Mouse (Mus musculus) limb, embryonic 10.5 days (tissue): ENCODE measurements at regions not wholly inside any gene's neighbourhood (a gene's known extent, or its start where the extent isn't known, plus 50 kb on each side); places are given as distances from the start of the nearest gene placed in this dataset.
A peak's percentile ranks its signal among the peaks of the same experiment; 100 is the strongest.

ENCODE experiments used
- DNase-seq: peaks from one replicate; pipeline ENCODE4 v3.0.0-alpha.2; 2017; ENCODE audit warnings: low spot score
- H3K27ac ChIP-seq: fragments of 300-500 bp; sonication (generic); 2 replicates; pipeline ENCODE4 v1.5.1; 2016; ENCODE audit warnings: mild to moderate bottlenecking
- H3K27me3 ChIP-seq: fragments of 300-500 bp; sonication (generic); 2 replicates; pipeline ENCODE4 v1.6.1; 2016; ENCODE audit warnings: low read depth, mild to moderate bottlenecking; ENCODE audit not compliant: poor library complexity, severe bottlenecking
- H3K36me3 ChIP-seq: fragments of 300-500 bp; sonication (generic); 2 replicates; pipeline ENCODE4 v1.6.1; 2016; ENCODE audit warnings: mild to moderate bottlenecking, moderate library complexity
- H3K4me1 ChIP-seq: fragments of 300-500 bp; sonication (generic); 2 replicates; pipeline ENCODE4 v1.6.1; 2016
- H3K4me3 ChIP-seq: fragments of 300-500 bp; sonication (generic); 2 replicates; pipeline ENCODE4 v1.5.1; 2016; ENCODE audit warnings: mild to moderate bottlenecking, moderate library complexity
- H3K9me3 ChIP-seq: fragments of 300-500 bp; sonication (generic); replicated peaks from 2 replicates; pipeline ENCODE4 v1.6.1; 2016; ENCODE audit warnings: mild to moderate bottlenecking
- WGBS: fragments of 180-500 bp; shearing (Covaris S2); methylation state at CpG from one replicate; pipeline ENCODE4 v1.1.7; 2016; 5-methylcytosine and 5-hydroxymethylcytosine counted together

DNA sequence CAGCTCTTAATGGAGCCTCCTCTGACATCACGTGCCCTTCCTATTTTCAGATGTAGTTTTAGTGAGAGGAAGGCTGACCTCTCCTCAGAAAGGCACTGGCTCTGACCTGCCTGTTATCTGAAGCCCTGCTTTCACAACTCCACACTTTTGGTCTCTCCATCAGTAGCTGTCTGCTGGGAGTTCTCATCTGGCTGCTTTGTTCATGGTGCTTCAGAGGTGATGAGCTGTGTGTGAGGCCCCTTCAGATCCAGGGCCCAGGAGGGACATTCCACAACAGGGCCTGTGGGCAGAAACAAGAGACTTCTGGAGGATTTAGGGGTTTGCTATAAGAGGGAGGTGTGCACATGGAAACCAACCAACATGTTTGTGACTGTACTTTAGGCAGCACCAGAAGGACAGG lies 50.8 kb upstream of the Fhl2 start:
- Histone ChIP-seq H3K27me3 (no peaks in the 10 kb centered on the region), H3K4me3 (no peak overlapping the region), H3K9me3 (no peaks in the 10 kb centered on the region), H3K4me1 (no peaks in the 10 kb centered on the region), H3K27ac (no peak overlapping the region), H3K36me3 (no peaks in the 10 kb centered on the region)
- no peak for DNase-seq
- 84% methylated on average over 1 of the region's 1 CpGs for WGBS

DNA sequence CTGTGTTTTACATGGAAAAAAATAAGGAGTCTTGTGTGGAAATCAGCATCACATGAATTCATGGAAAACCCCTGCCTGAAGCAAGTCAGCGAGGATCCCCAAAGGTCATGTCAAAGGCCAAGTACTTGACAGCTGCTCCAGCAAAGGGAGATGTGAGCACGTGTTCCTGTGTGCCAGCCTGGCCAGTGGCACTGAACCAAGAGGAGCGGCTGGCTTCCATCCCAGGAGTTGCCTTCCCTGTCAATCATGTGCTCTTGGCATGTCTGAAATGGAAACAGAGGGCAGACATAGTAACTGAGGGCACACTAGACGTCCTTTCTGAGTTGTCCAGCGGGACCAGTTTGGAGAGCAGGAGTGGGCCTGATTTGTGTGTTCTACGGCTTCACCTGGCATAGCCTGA lies 53.5 kb upstream of the Fhl2 start:
- 83% methylated on average over 6 of the region's 6 CpGs for WGBS
- H3K27ac ChIP-seq: no peak overlapping the region
- H3K4me1 ChIP-seq: no peaks in the 10 kb centered on the region

DNA sequence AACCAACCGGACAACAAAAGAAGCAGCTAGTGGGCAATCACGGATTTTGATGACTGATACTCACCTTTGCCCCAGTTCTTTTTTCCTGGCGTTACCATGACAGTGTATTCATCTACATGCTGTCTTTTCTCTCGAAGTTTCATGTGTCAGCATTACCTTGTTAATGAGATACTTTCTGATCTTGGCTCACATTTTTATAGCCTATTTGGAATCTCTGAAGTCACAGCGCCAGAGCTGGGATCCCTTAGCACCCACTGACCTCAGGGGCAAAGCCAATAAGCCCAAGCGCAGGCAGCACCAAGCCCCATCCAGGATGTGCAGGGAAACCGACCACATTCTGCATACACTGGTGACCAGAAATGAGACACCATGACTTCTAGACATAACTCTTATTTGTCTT lies 54.6 kb upstream of the Fhl2 start:
- Histone ChIP-seq H3K9me3 (no peaks in the 10 kb centered on the region), H3K27ac (no peak overlapping the region), H3K27me3 (no peaks in the 10 kb centered on the region), H3K4me1 (no peaks in the 10 kb centered on the region), H3K36me3 (no peaks in the 10 kb centered on the region), H3K4me3 (no peak overlapping the region)
- DNase-seq: no peak
- WGBS: 84% methylated on average over 7 of the region's 7 CpGs

More for the DNA sequence above, 53.5 kb upstream of the Fhl2 start:
- H3K36me3 ChIP-seq: no peaks in the 10 kb centered on the region
- no peak for DNase-seq
- no peaks in the 10 kb centered on the region for H3K27me3 ChIP-seq
- no peak overlapping the region for H3K4me3 ChIP-seq
- H3K9me3 ChIP-seq: no peaks in the 10 kb centered on the region

DNA sequence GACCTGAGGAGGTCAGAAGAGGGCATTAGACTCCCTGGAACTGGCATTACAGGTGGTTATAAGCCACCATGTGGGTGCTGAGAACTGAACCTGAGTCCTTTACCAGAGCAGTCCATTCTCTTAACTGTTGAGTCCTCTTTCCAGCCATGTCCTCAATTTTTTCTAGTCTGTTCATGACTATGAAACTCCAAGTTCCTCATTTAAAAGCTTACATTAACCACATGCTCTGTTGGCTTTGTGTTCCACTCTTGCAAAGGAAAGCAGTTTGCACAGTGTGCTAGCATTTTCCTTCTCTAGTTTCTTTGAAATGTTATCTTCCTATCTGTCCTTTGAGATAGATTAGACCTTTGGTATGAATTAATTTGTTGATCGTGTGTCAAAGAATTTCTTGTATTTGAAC lies 57.3 kb upstream of the Fhl2 start:
- no peak overlapping the region for H3K27ac ChIP-seq
- H3K27me3 ChIP-seq: no peaks in the 10 kb centered on the region
- H3K4me1 ChIP-seq: no peaks in the 10 kb centered on the region
- no peaks in the 10 kb centered on the region for H3K36me3 ChIP-seq
- DNase-seq: no peak
- H3K9me3 ChIP-seq: no peaks in the 10 kb centered on the region
- 90% methylated on average over 1 of the region's 1 CpGs for WGBS
- H3K4me3 ChIP-seq: no peak overlapping the region

DNA sequence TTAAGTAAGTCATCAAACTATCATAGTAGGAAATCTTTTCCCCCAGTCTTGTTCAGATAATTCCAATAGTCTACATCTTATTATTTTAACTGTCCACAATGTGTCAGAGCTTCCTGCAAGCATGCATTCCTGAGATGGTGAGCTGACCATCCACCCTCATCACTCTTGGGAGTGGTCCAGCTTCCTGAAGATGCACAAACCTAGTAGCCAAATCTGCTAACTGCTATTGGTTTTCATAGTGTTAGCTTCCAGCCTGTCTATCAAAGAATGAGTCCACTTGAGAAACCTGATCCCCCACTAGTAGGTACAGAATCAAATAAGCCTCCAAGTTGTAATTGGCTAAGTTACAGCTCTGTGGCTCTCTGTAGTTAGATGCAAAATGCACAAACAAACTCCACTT lies 59.3 kb upstream of the Fhl2 start:
- no peaks in the 10 kb centered on the region for H3K9me3 ChIP-seq

DNA sequence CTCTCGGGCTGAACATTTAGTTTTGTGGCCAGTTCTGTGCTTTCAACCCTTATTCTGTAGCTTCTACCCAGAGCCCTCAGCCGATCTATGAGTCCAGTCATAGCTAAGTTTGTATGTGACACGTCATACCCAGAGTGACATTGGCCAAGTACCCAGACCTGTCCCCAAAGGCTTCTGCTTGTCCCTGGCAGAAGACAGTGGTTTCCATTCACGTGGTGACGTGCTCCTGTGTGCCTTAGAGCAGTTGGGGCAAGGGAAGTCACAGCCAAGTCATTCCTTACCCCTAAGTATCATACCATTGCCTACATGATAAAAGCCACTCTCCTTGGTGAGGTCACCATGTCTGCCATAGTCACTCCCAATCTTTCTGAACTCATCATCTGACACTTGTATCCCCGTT lies 61.1 kb upstream of the Fhl2 start:
- no peaks in the 10 kb centered on the region for H3K4me1 ChIP-seq
- H3K36me3 ChIP-seq: no peaks in the 10 kb centered on the region
- no peak overlapping the region for H3K4me3 ChIP-seq
- WGBS: 85% methylated on average over 6 of the region's 6 CpGs
- H3K9me3 ChIP-seq: no peaks in the 10 kb centered on the region
- H3K27me3 ChIP-seq: no peaks in the 10 kb centered on the region
- DNase-seq: no peak
- no peak overlapping the region for H3K27ac ChIP-seq

More for the DNA sequence above, 59.3 kb upstream of the Fhl2 start:
- Histone ChIP-seq H3K36me3 (no peaks in the 10 kb centered on the region), H3K27ac (no peak overlapping the region), H3K4me1 (no peaks in the 10 kb centered on the region), H3K4me3 (no peak overlapping the region), H3K27me3 (no peaks in the 10 kb centered on the region)
- DNase-seq: no peak

DNA sequence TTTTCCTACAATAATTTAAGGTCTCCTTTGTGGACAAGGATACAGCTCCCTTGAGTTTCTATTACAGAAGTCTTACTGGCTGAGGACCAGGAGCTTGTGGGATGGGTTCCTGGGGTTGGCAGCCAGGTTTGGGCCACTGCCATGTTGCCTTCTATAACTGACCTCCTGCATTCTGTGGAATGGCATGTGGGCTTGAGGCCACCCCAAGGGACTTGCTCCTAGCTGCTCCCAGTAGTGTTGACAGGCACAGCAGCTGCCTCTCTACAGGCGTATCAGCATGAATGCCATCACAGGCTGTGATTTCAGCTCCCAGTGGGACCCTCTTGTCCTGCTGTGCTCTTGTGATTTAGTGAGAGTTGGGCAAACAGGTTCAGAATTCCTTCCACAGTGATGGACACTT lies 63.1 kb upstream of the Fhl2 start:
- WGBS: 86% methylated on average over 1 of the region's 1 CpGs

DNA sequence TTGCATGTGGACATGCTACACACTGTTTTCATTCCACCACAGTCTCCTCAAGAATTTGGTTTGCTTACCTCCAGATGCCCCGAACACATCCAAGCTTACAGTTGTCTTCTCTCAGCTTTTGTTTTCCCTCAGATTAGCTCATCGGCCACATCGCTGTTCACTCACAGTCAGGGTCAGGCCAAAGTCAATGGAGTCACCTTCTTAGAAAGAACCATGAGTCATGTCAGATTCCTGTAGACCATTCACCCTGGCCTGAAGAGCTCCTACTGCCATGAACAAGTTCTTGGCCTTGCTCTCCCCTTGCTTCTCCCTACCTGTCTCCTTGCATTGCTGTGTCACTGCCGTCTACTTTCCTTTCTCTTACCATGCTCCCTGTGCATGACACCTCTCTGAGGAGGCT lies 63.7 kb upstream of the Fhl2 start:
- no peak for DNase-seq
- H3K9me3 ChIP-seq: no peaks in the 10 kb centered on the region
- no peaks in the 10 kb centered on the region for H3K36me3 ChIP-seq
- no peak overlapping the region for H3K4me3 ChIP-seq
- 93% methylated on average over 4 of the region's 4 CpGs for WGBS
- no peaks in the 10 kb centered on the region for H3K27me3 ChIP-seq
- H3K27ac ChIP-seq: no peak overlapping the region
- peaks cover 2% of the 10 kb centered on the region; the same call in 1 of the 2 replicates for H3K4me1 ChIP-seq

More for the DNA sequence above, 63.1 kb upstream of the Fhl2 start:
- no peaks in the 10 kb centered on the region for H3K36me3 ChIP-seq
- no peak overlapping the region for H3K4me3 ChIP-seq
- no peak overlapping the region for H3K27ac ChIP-seq
- DNase-seq: no peak
- no peaks in the 10 kb centered on the region for H3K27me3 ChIP-seq
- H3K9me3 ChIP-seq: no peaks in the 10 kb centered on the region
- peaks cover 2% of the 10 kb centered on the region; the same call in 1 of the 2 replicates for H3K4me1 ChIP-seq

DNA sequence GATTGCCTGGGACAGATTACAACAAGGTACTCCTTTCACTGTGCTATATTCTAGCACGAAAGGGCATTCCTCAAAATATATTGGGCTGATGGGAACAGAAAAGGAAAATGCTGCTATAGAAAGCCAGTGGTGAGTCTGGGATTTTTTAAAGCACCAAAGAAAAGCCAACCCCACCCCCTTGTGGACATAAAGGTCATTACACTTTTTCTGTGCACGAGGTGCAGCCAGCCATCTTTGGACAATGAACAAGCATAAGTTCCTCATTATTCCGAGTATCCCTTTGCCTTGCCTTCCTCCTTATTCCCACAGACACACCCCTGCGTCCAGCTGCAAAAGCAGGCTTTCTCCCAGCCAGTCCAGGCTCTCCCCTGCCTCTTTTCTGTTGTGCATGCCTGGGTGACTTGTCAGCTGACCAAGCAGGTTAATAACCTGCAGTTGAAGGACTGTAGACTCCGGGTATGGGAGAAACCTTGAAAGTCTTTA lies 67.7 kb upstream of the Fhl2 start:
- WGBS: 22% methylated on average over 5 of the region's 5 CpGs
- Histone ChIP-seq H3K4me1 (peaks cover 2% of the 10 kb centered on the region; the same call in 1 of the 2 replicates), H3K27me3 (no peaks in the 10 kb centered on the region), H3K27ac (peak overlapping the region; percentile 50; the same call in 1 of the 2 replicates), H3K9me3 (no peaks in the 10 kb centered on the region), H3K4me3 (no peak overlapping the region), H3K36me3 (no peaks in the 10 kb centered on the region)
- peak; percentile 72 for DNase-seq

DNA sequence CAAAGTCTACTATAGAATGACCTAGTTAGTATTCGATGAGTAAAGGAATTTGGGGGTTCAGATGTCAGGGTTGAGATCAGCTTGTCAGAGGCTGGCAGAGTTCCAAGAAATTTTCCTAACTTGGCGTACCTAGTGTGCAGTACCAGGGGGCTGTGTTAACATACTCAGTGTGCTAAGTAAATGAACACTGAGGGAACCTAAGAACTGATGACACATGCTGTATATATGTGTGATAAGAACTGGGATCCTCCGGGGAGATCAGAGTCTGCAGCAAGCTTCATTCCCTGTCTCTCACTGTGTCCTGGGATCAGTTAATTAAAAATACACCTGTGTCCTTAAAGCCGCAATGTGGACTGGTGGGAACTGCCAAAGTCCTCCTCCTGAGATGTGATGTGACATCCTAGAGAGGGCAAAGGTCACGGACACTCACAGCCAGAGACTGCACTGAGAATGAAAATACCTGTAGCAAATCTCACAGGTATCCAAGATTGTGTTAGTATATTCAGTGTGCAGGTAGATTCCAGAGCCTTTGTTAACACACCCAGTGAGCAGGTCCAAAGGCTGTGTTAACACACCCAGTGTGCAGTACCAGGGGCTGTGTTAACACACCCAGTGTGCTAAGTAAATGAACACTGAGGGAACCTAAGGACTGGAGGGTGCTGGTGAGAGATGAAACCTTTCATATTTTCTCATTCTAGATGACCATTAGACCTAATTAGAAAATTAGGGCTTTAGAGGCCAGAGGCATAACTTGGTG lies 69.1 kb upstream of the Fhl2 start:
- Histone ChIP-seq H3K36me3 (no peaks in the 10 kb centered on the region), H3K9me3 (no peaks in the 10 kb centered on the region), H3K27ac (no peak overlapping the region), H3K27me3 (no peaks in the 10 kb centered on the region), H3K4me3 (no peak overlapping the region), H3K4me1 (peaks cover 2% of the 10 kb centered on the region; the same call in 1 of the 2 replicates)
- WGBS: 90% methylated on average over 5 of the region's 5 CpGs
- DNase-seq: no peak

DNA sequence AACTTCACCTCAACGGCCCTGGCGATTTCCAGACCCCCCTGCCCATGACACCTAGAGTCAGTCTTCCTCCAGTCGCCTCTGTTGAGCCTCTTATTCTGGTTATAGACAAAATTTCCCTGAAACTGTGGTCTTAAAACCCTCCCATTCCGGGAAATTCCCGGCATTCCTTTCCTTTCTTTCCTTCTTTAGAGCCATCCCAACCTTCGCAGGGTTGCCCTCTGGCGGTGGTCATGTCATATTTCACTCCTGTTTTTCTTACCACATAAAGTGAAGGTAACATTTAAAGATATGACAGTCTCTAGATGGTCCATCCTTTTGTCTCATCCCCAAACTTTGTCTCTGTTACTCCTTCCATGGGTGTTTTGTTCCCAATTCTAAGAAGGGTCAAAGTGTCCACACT lies 72.9 kb upstream of the Fhl2 start:
- peaks cover under 1% of the 10 kb centered on the region; the same call in 1 of the 2 replicates for H3K4me1 ChIP-seq
- H3K36me3 ChIP-seq: no peaks in the 10 kb centered on the region
- peak; percentile 40 for DNase-seq
- H3K9me3 ChIP-seq: no peaks in the 10 kb centered on the region
- 38% methylated on average over 7 of the region's 7 CpGs for WGBS
- no peak overlapping the region for H3K27ac ChIP-seq
- H3K27me3 ChIP-seq: no peaks in the 10 kb centered on the region
- H3K4me3 ChIP-seq: no peak overlapping the region

DNA sequence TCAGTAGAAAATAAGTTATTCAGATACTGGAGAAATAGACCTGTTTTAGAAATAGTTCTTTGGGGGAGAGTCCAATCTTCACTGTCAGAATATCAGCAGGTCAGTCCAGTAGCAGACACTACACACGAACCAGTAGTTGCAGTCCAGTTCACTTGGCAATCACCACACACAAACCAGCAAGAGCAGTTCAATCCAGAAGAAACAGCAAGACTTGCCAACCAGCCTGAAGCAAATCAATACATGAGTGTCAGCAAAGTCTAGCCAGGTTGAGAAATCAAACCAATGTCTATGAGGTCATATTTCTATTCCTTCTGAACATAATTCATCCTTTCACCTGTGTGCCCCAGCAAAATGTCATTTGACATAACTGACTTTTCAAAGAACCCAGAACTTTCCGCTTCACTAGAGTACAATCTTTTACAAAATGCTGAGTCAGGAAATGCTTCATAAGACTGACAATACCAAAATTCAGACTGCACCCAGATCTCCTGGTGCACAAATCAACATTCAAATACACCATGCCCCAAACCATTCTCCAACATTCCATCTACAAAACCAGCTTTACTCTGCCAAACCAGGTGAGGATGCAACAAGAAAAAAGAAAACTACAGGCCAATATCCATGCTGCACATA lies 76.6 kb upstream of the Fhl2 start:
- H3K4me3 ChIP-seq: no peak overlapping the region
- DNase-seq: no peak
- 84% methylated on average over 2 of the region's 2 CpGs for WGBS
- no peaks in the 10 kb centered on the region for H3K27me3 ChIP-seq
- H3K9me3 ChIP-seq: no peaks in the 10 kb centered on the region
- H3K27ac ChIP-seq: no peak overlapping the region
- H3K4me1 ChIP-seq: no peaks in the 10 kb centered on the region
- H3K36me3 ChIP-seq: no peaks in the 10 kb centered on the region

DNA sequence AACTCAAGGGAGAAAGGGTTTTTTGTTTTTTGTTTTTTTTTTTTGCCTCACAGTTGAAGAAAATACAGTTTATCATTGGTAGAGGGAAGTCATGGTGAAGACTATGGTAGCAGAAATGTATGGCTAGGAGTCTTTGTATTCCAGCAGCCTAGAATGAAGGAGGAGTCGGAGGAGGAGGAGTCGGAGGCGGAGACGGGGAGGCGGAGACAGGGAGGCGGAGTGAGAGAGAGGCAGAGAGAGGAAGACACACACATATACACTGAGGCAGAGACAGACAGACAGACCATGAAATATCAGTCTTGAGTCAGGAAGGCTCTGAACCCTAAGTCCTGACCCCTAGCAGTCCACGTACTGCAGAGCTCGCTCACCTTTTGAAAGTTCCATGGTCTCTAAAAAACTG lies 95.0 kb upstream of the Fhl2 start:
- H3K27me3 ChIP-seq: no peaks in the 10 kb centered on the region
- H3K4me3 ChIP-seq: no peak overlapping the region
- H3K36me3 ChIP-seq: no peaks in the 10 kb centered on the region
- no peak overlapping the region for H3K27ac ChIP-seq
- no peaks in the 10 kb centered on the region for H3K9me3 ChIP-seq
- no peaks in the 10 kb centered on the region for H3K4me1 ChIP-seq
- DNase-seq: no peak
- 78% methylated on average over 8 of the region's 8 CpGs for WGBS
